10 mouse cellular contexts compared by ENCODE assay signal in the genomic region with DNA sequence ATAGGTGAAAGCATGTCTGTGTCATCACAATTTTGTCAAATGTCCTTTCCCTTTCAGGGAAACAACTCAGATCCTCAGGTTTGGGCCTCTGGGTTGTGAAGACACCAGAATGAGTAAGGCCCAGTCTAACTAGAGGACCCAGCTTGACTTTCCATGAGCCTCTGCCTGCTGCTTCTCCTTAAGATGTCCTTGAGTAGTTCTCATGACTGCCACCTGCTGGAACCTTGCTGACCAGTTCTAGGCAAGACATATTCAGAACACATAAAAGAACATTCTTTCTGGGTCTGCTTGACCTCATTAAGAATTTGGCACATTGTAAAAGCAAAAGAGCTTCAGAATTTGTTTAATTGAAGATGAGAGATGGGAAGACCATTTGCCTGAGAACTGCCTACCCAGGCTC. TPM values are rescaled to one million over a fixed set of nuclear protein-coding genes. Genes with fewer than 3 reads are reported as not detected.
DNase-seq lines count a peak whose midpoint lies in the region; ATAC-seq lines count a peak whose summit lies in the region.
"Had no signal": no experiment of that assay in that cellular context is flagged by ENCODE, and none has a peak within 500 bp of the region (broad histone marks: within the 10 kb centered on the region; RNA-seq: fewer than 3 reads in every experiment).

No protein-coding gene starts in this region.

- no peaks in the 10 kb centered on the region for H3K27me3 ChIP-seq in heart, embryonic 12.5 days (replicated peaks)
- no peaks in the 10 kb centered on the region for H3K27me3 ChIP-seq in neural tube, embryonic 12.5 days (replicated peaks)
- H3K27me3 ChIP-seq: hindbrain, embryonic 15.5 days had no signal

- H3K27ac ChIP-seq in heart, embryonic 12.5 days (ENCODE audit: poor library complexity, severe bottlenecking): no peak overlapping the region
- no peak overlapping the region for H3K27ac ChIP-seq in neural tube, embryonic 12.5 days
- H3K27ac ChIP-seq: hindbrain, embryonic 15.5 days had no signal

- no peaks in the 10 kb centered on the region for H3K36me3 ChIP-seq in heart, embryonic 12.5 days
- H3K36me3 ChIP-seq in neural tube, embryonic 12.5 days: no peaks in the 10 kb centered on the region
- H3K36me3 ChIP-seq: hindbrain, embryonic 15.5 days had no signal

- no peak overlapping the region for H3K4me2 ChIP-seq in heart, embryonic 12.5 days
- H3K4me2 ChIP-seq in neural tube, embryonic 12.5 days (replicated peaks): no peak overlapping the region
- H3K4me2 ChIP-seq: hindbrain, embryonic 15.5 days had no signal

- no peak overlapping the region for H3K9ac ChIP-seq in heart, embryonic 12.5 days
- H3K9ac ChIP-seq in neural tube, embryonic 12.5 days: no peak overlapping the region
- H3K9ac ChIP-seq: hindbrain, embryonic 15.5 days had no signal

- no peak overlapping the region for H3K4me3 ChIP-seq in heart, embryonic 12.5 days
- no peak overlapping the region for H3K4me3 ChIP-seq in neural tube, embryonic 12.5 days
- H3K4me3 ChIP-seq: hindbrain, embryonic 15.5 days had no signal

- intact Hi-C loops in heart, postnatal 14 days (cut with DNase I): loop anchor here (2.0 kb wide), 1 partner anchor 280 kb away; no protein-coding TSS in a partner anchor

- no peaks in the 10 kb centered on the region for H3K9me3 ChIP-seq in heart, embryonic 12.5 days (replicated peaks)
- H3K9me3 ChIP-seq in neural tube, embryonic 12.5 days: no peaks in the 10 kb centered on the region
- H3K9me3 ChIP-seq: hindbrain, embryonic 15.5 days had no signal

- no peak for ATAC-seq in heart, embryonic 12.5 days (ENCODE audit: insufficient number of reproducible peaks, low FRiP score)
- ATAC-seq in neural tube, embryonic 12.5 days (ENCODE audit: low FRiP score, low read depth): peak; percentile 82; the same call in 1 of the 2 replicates

- DNase-seq in heart, adult 18-20 months: peak; percentile 17 to 64
- DNase-seq in MEL-GATA-1-ER (ENCODE audit: extremely low read depth, low read depth): peak; percentile 15
- DNase-seq in embryo, embryonic 10 days (ENCODE audit: low spot score): peak; percentile 79
- peak; percentile 27 to 49 for DNase-seq in heart, postnatal 14 days
- DNase-seq in left cerebral cortex, adult 8-10 months (ENCODE audit: low spot score in 2 of 2): peak; percentile 4 to 10
- no peak for DNase-seq in spleen, adult 12 weeks (ENCODE audit: low spot score)

- H3K4me1 ChIP-seq in heart, embryonic 12.5 days (replicated peaks): no peaks in the 10 kb centered on the region
- H3K4me1 ChIP-seq in neural tube, embryonic 12.5 days: no peaks in the 10 kb centered on the region
- H3K4me1 ChIP-seq: hindbrain, embryonic 15.5 days had no signal

RNA-seq across cellular contexts. Expression of a gene that starts 50.2 kb away (rescaled TPM):
- under 1 TPM; 0.42 to 0.85 TPM for total RNA-seq in heart, adult 18-20 months (2021)
- 0.29 and 0.33 TPM in 2 replicates for polyA plus RNA-seq in heart, embryonic 12.5 days (2016; fragmentation: Nextera tagmentation; extraction: Ambion mirVana)
- total RNA-seq in heart, postnatal 14 days (2021): not detected
- total RNA-seq in left cerebral cortex, adult 8-10 months (2022): not detected
- polyA plus RNA-seq in neural tube, embryonic 12.5 days (2016; fragmentation: Nextera tagmentation; extraction: Ambion mirVana): 8.0 and 11.3 TPM in 2 replicates
- polyA plus RNA-seq: spleen, adult 2 months had no signal
